Mouse (Mus musculus) frontal cortex, postnatal 14 days (tissue): ENCODE results near the gene Crim1.
"Not testable (repeated sequence)": the region's sequence is repeated elsewhere in the genome, so short reads cannot be mapped to it uniquely, and the experiment has no call there.

Source experiments
- DNase-seq, 2 experiments: peaks; one replicate each; pipeline ENCODE4 v3.0.0; 2022; ENCODE audit warnings: low spot score in 2 of 2

The Crim1 gene

DNA sequence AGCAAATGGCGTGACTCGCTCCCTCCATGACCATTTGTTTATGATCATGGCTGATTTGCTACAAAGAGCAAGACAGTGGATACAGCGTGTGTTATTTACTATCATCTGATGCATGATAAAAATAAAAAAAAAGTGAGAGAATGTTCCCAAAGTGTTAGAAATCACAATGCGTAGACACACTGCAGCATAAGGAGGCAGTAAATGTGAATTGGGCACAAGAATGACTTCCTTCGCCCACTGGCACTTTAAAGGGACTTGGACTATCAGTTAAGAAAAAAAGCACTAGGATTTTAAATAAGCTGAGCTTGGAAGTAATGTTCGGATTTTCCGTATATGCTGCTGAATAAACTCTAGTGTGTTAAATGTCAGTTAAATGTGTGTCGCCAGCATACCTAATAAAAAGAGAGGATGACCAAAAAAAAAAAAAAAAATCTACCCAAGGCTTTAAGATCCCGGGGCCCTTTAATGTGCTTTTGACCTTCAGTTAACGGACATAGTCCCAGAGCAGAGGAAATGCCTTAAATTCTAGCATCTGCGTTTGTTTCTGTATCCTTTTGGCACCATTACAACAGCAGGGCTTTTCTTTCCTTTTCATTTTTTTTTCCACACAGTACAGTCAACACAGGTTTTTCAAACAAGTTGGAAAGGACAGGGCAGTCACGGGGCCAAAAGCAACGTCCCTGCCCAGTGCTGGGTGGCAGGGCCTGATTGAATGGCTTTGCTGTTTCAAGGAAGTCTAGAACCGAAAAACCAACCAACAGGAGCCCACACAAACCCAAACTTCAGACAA lies 50.3 kb downstream of the Crim1 start:
- DNase-seq = no peak

DNA sequence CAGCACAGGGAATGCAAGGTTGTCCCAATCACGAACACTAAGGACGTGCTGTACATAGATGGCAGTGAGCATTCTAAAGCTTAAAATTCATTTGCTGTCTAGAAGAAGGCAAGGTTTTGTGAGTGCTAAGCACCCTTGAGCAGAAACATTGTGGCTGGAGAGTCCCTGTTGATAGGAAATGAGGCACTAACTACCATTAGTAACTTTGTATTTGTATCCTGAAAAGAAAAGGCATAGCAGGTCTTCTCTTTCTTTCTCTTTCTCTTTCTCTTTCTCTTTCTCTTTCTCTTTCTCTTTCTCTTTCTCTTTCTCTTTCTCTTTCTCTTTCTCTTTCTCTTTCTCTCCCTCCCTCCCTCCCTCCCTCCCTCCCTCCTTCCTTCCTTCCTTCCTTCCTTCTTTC lies 53.5 kb downstream of the Crim1 start:
- not testable (repeated sequence) for DNase-seq

DNA sequence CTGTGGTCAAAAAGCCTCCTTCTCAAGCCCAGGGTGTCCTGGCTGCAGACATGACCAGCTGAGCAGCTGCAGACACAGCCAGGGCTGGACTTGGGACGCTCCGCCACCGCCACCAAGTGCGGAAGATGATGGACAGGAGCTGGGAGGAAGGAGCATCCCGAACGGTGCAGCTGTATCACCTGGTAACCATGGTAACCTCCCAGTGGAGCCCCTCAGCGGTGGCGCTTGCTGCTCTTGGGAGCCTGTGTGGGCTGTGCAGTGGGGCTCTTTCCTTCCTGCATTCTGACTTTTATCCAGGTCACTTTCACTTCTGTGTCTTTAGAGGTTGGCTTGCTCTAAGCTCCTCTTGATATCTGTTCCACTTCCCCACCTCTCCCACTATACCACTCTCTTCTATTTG lies 54.2 kb downstream of the Crim1 start:
- DNase-seq = no peak

DNA sequence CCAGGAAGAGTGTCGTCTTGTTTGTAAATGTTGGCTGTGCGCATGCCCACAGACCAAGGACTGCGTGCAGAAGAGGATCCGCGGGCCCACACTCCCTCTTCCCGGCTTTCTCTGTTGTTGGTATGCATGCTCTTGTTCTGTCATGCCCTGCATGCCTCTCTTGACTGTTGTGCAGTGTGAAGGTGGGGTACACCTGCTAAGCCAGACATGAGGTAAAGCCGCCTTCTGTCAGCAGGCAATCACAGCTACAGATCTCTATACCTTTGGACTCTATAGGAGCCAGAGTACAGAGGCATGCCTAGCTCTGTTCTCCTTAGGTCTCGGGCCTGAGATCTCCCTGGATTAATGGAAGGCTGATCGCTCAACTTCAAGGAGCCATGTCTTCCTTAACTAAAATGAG lies 55.7 kb downstream of the Crim1 start:
- DNase-seq = no peak

DNA sequence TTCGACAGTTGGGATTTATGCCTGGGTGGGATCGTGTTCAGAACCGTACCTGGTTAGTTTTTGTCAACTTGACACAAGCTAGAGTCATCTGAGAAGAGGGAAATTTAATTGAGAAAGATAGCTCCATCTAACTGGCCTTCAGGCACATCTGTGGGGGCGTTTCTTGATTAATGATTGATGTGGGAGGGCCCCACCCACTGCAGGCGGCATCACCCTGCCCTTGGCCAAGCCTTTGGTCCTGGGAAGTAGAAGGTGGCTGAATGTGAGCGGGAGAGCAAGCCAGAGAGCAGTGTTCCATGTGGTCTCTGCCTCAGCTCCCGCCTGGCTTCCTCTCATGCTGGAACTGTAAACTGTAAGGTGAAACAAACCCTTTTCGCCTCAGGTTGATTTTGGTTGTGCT lies 56.5 kb downstream of the Crim1 start:
- no peak for DNase-seq

DNA sequence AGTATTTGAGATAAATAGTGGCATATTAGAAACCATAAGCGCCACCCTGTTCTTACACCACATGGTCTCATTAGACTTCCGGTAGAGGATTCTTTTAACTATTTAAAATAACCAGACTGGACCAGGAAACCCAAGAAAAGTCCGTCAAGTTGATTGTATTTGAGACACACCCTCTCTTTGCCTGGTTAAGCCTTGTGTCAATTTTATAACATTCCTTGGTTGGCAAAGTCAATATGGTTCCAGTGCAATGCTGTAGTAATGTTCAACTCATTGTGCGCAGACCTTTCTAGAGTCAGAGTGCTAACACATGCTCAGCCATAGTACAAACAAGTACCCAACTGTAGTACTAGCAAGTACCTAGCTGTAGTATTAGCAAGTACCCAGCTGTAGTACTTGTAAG lies 61.6 kb downstream of the Crim1 start:
- no peak for DNase-seq

DNA sequence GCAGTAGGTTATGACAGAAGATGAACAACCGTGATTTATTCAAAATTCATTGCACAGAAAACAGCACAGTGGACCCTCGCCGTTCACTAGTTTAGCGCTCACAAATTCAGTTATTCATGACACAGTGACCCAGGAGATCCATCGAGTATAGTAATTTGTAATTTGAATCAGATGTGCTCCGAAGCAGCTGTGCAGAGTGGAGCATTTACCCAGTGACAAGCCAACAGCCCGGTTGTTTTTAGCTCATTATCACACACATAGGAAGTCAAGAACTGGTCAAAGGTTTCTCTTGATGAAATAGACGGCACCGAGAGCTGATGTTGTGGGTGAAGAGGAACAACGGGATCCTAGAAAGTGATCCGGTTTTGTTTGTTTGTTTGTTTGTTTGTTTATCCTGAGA lies 64.1 kb downstream of the Crim1 start:
- DNase-seq = no peak

DNA sequence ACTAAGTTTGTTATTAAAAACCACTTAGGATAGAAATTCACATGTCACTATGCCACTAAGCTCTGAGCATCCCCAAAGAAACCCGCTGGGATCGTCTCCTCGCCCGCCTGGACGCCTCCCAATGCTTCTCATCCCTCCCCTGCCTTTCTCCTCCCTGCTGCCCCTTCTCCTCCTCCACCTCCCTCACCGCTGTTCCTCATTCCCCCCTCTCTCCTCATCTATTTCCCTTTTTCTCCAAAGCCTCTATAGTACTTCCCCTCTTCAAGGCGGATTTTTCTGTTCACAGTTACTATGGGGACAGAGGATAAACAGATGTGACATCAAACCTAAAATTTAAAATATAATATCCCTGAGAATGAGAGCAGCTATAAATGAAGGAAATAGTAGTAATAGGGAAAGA lies 65.1 kb downstream of the Crim1 start:
- DNase-seq = no peak

DNA sequence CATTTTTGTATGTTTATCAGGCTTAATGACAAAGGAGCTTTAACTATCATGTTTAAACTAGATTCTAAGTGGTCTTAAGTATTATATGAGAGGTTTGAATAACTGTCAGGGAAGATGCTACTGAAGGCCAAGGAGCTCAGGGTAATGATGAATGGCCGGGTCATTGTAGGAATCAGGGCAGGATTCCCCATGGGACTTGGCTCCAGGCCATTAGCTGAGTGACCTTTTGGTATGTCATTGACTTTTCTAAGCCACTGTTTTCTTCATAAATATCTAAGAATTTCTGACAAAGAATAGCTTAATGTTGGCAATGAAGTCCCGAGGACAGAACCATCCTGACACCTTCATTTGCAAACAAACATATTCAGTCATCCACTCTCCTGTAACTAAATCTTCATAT lies 66.2 kb downstream of the Crim1 start:
- DNase-seq = no peak

DNA sequence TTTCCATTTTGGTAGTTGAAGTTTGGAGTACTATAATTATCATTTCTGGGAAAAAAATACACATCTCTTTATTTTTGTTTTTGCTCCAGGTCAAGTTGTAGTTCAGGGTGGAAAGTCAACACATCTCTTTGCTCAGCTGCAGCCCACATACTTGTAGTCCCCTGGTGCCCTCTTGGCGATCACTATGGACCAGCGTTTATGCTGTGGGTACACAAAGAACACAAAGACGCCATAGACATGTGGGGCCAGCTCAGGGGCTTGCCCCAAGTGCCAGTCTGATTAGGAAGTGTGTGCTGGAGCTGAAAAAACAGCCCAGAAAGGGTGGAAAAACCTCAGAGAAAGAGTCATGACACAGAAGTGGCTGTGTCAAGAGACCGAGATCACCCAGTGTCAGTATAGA lies 68.5 kb downstream of the Crim1 start:
- no peak for DNase-seq

DNA sequence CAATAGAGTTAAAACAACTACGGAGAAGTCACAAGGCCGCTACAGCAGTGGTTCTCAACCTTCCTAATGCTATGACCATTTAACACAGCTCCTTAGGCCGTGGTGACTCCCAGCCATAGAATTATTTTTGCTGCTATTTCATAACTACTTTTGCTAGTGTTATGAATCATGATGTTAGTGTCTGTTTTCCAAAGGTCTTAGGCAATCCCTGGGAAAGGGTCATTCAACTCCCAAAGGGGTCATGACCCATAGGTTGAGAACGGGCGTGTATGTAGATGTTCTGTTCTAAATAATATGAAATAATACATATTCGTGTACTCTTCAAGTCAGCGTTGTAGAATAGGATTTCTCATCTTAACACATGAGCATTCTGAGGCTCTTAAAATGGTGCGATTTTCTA lies 69.3 kb downstream of the Crim1 start:
- no peak for DNase-seq

DNA sequence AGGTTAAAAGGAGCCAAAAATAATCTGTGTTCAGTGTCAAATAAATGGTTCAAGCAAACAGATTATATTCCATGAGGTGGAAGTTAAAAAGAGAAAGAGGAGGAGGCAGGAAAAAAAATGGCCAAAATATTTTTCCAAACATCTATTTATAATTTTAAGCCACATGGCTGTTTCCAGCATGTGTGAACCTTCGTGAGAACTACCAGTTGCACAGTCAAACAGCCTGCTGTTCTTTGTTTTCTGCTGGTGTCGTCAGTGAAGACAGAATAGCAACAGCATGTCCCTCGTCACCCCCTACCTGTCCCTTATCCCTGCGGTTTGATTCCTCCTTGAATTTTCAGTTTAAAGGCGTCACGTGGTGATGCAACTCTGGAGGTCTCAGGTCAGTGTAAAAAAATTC lies 70.0 kb downstream of the Crim1 start:
- no peak for DNase-seq

DNA sequence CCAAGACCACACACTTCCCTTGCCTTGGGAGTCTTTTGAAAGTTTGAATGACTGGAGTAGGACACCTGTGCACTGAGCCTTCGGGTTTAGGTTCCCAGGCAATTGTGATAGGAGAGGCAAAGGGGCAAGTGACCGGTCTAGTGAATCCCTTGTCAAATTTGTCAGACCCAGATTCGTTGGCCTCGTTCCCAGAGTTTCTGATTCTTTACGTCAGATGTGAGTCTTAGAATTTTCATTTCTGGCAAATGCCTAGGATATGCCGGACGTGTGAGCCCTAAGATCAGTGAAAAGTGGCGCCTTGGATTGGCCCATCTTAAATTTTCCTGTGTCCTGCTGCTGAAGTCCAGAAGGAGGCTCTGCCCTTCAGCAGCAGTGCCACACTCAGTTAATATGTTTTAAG lies 71.7 kb downstream of the Crim1 start:
- DNase-seq = no peak

DNA sequence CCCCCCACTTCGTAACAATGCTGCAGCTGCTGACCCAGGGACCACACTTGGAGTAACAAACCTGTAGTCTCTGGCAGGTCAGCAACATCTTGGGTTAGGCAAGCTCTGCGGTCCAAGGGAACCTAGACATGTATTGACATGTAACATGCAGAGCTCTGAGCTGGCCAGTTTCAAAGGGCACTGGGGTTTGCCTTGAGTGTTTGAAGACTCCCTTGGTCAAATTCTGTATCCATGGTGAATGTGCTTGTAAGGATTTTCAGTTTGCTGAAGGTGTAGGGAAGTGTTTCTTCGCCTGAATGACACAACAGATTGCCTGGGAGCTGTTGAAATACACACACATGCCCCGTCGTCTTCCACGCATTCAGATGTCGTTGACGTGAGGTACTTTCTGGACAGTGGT lies 72.1 kb downstream of the Crim1 start:
- DNase-seq = no peak

DNA sequence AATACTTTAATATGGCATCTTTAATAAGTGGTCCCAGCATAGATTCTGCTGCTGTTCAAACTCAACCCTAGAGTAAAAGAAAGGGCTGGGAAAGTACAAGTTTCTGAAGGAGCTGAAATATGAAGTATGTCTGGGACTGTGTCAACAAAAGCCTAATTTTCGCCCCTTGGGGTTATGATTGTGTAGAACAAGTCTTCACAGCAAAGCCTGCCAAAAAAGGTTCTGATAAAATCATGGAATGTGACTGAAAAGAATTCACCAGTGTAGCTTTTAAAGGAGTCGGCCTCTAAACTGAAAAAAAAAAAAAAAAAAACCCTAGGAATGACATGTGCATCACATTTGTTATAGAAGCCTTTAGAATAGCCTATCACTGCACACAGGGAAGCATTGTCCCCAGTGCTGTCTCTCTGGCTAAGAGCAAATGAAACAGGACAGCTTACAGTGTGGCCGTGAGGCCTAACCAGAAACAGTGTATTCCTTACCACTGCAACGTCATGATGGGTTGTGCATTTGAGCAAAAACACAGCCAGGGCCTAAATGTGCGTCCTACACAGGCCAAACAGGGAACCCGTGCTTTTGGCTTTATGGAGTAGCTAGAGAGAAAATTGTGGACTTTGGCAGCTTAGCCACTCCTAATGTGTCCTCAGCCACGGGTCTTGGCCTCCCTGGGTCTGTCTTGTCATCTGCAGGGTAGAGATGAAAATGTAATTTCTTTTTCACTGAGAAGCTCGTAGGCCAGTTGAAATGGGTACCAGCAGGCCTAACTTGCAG lies 72.8 kb downstream of the Crim1 start:
- DNase-seq = no peak

DNA sequence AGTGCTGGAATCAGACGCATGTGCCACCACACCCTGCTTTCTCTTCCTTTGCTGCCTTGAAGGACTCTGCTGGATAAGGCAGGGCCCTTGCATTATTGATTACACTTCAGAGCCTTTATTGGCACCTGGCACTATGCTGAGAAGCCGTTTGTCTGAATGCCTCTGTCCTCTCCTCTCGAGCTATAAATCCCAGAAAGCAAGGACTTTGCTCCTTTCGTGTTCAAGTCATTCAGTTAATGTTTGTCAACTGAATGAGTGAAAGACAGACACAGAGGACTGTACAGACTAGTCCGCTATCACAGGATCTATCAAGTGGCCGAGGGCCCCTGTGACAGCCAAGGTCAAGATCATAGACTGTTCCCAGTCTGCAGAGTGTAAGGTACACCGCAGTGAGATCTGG lies 73.8 kb downstream of the Crim1 start:
- DNase-seq = no peak

DNA sequence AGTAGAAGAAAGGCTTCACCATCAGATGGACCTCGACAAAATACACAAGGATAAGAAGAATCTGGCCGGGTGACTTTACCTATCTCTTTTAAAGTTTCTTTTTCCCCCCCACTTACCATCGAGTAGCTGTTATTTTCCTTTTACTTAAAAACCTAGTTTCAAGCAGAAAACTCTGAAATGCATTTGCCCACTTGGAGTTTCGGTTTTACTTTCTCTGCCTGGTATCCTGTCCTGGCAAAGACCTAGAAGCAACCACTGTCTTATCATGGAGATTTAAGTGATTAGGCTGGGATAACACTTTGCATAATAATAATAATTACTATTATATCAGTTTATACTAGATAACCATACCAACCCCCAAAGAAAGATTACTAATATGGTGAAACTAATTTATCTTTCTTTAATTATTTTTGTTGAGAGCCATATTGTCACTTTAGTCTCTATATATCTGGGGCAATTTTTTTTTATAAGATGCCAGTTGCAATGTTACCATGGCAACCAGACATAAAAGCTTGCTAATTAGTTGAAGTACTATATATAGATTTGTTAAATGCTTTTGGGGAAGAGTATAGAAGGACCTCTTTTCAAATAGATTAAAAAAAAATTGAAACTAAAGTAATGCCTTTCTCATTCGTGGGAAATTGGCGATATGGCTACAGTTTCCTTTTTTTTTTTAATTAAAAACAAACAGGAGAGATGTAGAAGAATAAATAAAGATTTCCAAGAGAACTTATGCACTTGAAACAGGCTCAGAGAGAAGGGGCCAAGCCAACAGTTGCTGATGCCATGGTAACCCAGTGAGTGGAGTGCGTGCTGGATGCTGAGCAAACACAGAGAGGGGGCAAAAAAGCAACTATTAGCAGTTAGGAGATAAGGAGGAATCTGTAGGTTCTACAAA lies 74.8 kb downstream of the Crim1 start:
- DNase-seq = no peak

DNA sequence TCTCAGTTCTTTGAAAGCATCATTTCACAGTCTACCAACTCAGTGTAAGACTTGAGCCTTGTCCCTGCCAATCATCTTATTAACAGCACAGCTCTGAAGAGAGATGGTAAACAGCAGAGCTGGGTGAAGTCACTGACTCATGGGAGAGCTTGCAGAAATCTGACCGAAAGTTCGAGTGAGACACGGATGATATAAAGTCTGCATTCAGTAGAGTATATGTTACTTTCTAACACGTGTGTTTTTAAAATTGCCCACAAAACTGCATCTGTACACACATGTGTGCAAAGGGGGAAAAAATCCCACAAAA lies 75.4 kb downstream of the Crim1 start:
- DNase-seq = no peak

DNA sequence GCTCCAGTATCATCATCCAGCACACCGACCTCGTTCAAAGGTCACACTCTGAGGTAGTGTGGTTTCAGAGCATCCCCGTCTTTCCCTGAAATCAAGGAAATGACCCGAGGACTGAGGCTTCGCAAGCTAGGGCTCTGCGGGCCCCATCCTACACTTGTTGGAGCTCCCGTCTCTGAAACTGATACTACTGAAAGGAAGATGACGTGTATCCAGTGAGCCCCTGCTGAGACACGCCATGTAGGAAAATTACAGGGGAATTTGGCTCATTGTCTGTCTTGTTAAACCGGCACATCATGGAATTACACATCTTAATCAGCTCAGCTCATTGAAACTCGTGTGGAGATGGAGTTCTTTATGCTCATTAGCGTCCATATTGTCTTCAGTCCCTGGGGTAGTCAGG lies 79.1 kb downstream of the Crim1 start:
- no peak for DNase-seq

DNA sequence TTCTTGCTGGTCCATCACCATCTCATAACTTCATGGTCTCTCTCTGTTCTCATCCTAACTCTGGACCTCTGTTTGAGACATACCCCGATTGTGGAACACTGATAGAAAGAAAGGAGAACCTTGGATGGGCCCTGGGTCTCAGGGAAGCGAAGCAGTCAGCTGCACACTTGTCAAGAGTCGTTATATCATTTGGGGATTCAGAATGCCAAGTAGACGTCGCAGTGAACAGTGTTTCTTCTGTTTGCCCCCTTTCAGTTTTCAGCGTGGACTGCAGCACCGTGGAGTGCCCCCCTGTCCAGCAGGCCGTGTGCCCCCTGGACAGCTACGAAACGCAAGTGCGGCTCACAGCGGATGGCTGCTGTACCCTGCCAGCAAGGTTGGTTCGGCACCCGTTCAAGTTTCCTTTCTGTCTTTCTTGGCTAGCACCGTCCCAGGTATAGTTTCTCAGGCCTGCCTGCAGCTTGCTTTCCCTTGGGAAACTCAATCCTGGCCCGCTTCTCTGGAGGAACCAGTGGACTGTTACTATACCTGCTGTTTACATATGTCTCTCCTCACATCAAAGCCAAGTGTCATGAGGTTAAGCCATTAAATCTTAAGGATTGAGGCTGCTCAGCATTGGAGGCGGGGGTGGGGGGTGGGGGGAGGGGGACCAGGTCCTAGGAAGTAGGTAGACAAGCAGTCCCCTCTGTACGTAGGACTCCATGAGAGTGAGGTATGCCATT lies 81.1 kb downstream of the Crim1 start:
- no peak for DNase-seq

DNA sequence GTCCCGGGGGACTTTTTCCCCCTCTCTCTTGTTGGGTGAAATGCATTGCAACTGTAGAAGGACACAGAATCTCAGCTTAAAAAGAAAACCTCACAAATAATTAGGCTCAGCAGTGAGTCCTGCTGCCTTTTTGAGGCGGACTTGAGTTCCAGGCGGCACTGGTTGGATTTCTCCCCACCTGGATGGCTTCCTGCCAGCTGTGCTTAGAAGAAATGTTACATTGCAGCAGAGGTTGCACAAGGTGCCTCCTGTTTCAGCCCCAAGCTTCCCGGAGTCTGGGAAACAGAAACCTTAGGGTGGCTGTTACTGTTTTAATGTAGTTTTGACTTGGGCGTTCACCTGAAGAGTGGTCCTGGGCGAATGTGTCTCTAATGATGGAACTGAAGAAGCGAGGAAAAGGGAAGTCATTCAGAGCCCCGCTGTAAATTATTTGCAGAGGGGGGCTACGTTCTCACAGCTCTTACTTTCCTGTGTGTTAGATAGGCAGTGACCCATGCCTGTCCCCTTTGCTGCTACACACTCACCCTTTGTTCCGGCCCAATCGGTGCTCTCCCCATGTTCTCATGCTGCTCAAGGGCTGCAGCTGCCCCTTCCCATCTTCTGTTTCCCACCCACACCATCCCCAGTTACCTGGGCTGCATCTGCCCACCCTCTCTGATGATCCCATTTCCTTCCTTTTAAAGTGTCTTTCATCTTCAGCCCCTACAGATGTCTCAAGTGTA lies 83.4 kb downstream of the Crim1 start:
- DNase-seq = no peak
